Mouse (Mus musculus): ENCODE measurements around the gene Hagh. TPM values are rescaled to one million over a fixed set of nuclear protein-coding genes. Genes with fewer than 3 reads are reported as not detected.

The Hagh gene
- polyA plus RNA-seq, 1 experiment from 2014 or later, result 72.2 TPM

DNA sequence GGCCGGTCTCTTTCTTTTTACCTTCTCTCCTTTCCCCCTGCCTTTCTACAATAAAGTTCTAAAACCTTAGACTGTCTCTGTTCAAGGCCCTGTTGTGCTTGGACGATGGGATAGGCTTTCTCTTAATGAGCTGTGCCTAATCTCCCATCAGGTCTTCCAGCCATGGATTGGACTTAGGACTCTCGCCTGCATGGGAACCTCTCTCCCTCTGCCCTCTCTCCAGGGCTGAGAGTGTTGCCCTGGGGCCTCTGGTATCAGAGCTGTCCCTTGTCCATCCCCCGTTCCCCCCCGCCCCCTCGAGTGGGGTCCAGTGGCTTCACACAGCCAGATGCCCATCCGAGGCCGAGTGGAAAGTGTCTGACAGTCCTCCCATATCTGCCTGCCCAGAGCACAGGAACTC, 35.0 kb downstream of the Hagh start:
- no peak overlapping the region for H3K4me3 ChIP-seq (ENCODE audit: low read depth, low read length)
- no peak overlapping the region for H3K4me2 ChIP-seq (ENCODE audit: low read length)
- H3K36me3 ChIP-seq (ENCODE audit: control insufficient read depth, insufficient read depth, low read length), result no peaks in the 10 kb centered on the region
- H3K4me1 ChIP-seq (ENCODE audit: control insufficient read depth, insufficient read depth, low read length), result no peaks in the 10 kb centered on the region
- no peak overlapping the region for H3K9ac ChIP-seq (ENCODE audit: low read depth, low read length)
- H3K27ac ChIP-seq (ENCODE audit: low read length), result no peak overlapping the region
- ATAC-seq, result no peak
- no peaks in the 10 kb centered on the region for H3K27me3 ChIP-seq (ENCODE audit: control insufficient read depth, insufficient read depth, low read depth, low read length)
- 72% methylated on average over 8 of the region's 8 CpGs for WGBS
- no peaks in the 10 kb centered on the region for H3K9me3 ChIP-seq (replicated peaks; ENCODE audit: control insufficient read depth, low read length, poor library complexity, severe bottlenecking)

DNA sequence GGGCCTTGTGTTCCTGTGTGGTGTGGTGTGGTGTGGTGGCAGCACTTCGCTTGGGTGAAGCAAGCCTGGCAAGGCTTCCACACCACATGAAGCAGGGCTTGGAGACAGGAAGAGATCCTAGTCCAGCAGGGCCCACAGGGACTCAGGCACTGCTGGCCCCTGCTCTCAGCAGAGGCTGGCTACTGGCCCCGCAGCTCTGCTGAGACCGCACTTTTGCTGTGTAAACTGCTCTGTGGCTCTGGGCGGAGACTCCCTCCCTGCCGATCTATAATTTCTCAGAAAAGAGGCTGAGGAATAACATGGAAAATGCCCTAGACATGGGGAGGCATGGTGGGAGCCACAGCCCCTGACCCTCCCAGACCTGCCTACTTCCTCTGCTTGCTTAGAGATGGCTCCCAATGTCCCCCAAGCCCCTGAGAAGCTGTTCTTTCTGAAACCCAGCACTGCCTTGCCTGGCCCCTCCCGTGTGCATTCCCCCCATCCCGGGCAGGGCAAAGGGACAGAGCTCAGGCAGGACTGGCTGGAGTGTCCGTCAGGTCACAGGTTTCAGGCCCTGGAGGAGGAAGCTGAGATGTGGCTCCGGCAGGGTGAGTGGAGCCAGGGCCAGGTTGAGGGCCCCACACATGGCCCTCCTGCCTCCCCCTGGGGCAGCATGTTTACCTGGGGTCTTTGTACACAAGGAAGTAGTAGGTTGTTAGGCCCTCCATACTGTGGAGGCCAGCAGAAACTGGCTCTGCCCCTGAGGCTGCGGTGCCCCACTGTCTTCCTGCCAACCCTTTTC, 37.6 kb downstream of the Hagh start:
- no peaks in the 10 kb centered on the region for H3K27me3 ChIP-seq (ENCODE audit: control insufficient read depth, insufficient read depth, low read depth, low read length)
- no peak overlapping the region for H3K4me2 ChIP-seq (ENCODE audit: low read length)
- H3K36me3 ChIP-seq (ENCODE audit: control insufficient read depth, insufficient read depth, low read length), result peaks cover 2% of the 10 kb centered on the region; the same call in 1 of the 2 replicates
- no peaks in the 10 kb centered on the region for H3K4me1 ChIP-seq (ENCODE audit: control insufficient read depth, insufficient read depth, low read length)
- ATAC-seq, result no peak
- no peak overlapping the region for H3K27ac ChIP-seq (ENCODE audit: low read length)
- 66% methylated on average over 10 of the region's 10 CpGs for WGBS
- no peaks in the 10 kb centered on the region for H3K9me3 ChIP-seq (replicated peaks; ENCODE audit: control insufficient read depth, low read length, poor library complexity, severe bottlenecking)
- H3K4me3 ChIP-seq (ENCODE audit: low read depth, low read length), result no peak overlapping the region
- no peak overlapping the region for H3K9ac ChIP-seq (ENCODE audit: low read depth, low read length)

DNA sequence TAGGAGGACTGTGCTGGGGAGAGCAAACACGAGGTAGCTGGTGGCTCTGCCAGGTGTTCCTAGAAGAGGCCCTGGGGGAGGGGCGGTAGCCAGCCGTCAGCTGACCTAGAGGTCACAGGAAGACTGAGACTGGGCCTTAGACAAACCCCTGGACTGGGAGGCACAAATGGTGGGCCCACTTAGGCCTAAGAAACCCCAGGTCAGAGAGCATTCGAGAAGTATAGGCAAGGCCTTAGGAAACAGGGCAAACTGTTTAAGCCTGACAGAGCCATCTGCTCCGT, 38.1 kb downstream of the Hagh start:
- H3K4me3 ChIP-seq (ENCODE audit: low read depth, low read length), result no peak overlapping the region
- ATAC-seq, result no peak
- H3K27ac ChIP-seq (ENCODE audit: low read length), result no peak overlapping the region
- 50% methylated on average over 5 of the region's 5 CpGs for WGBS
- no peak overlapping the region for H3K4me2 ChIP-seq (ENCODE audit: low read length)
- no peak overlapping the region for H3K9ac ChIP-seq (ENCODE audit: low read depth, low read length)
- H3K27me3 ChIP-seq (ENCODE audit: control insufficient read depth, insufficient read depth, low read depth, low read length), result no peaks in the 10 kb centered on the region
- H3K36me3 ChIP-seq (ENCODE audit: control insufficient read depth, insufficient read depth, low read length), result peaks cover 7% of the 10 kb centered on the region; the same call in 1 of the 2 replicates
- no peaks in the 10 kb centered on the region for H3K4me1 ChIP-seq (ENCODE audit: control insufficient read depth, insufficient read depth, low read length)
- H3K9me3 ChIP-seq (replicated peaks; ENCODE audit: control insufficient read depth, low read length, poor library complexity, severe bottlenecking), result no peaks in the 10 kb centered on the region

DNA sequence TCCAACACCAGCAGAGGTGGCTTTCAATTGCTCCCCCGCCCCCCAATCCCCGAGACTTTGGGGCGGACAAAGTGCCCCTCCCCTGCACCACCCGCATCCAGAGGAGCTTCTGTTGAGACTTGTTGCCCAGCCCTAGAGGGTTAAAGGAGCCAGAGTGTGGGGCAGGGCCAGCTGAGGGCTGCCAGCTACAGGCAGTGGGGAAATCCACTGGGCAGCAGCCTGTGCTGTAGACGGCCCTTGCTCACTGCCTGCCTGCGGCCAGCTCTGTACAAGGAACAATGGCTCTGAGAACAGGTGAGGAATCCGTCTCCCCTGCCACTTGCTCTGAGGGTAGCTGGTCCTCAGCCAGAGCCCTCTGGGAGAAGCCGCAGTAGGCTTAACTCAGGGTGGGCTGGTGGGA, 38.6 kb downstream of the Hagh start:
- no peak overlapping the region for H3K9ac ChIP-seq (ENCODE audit: low read depth, low read length)
- H3K4me1 ChIP-seq (ENCODE audit: control insufficient read depth, insufficient read depth, low read length), result no peaks in the 10 kb centered on the region
- no peaks in the 10 kb centered on the region for H3K27me3 ChIP-seq (ENCODE audit: control insufficient read depth, insufficient read depth, low read depth, low read length)
- H3K36me3 ChIP-seq (ENCODE audit: control insufficient read depth, insufficient read depth, low read length), result peaks cover 8% of the 10 kb centered on the region; the same call in 1 of the 2 replicates
- 76% methylated on average over 8 of the region's 8 CpGs for WGBS
- H3K9me3 ChIP-seq (replicated peaks; ENCODE audit: control insufficient read depth, low read length, poor library complexity, severe bottlenecking), result no peaks in the 10 kb centered on the region
- no peak overlapping the region for H3K4me3 ChIP-seq (ENCODE audit: low read depth, low read length)
- no peak overlapping the region for H3K4me2 ChIP-seq (ENCODE audit: low read length)
- no peak for ATAC-seq
- no peak overlapping the region for H3K27ac ChIP-seq (ENCODE audit: low read length)

DNA sequence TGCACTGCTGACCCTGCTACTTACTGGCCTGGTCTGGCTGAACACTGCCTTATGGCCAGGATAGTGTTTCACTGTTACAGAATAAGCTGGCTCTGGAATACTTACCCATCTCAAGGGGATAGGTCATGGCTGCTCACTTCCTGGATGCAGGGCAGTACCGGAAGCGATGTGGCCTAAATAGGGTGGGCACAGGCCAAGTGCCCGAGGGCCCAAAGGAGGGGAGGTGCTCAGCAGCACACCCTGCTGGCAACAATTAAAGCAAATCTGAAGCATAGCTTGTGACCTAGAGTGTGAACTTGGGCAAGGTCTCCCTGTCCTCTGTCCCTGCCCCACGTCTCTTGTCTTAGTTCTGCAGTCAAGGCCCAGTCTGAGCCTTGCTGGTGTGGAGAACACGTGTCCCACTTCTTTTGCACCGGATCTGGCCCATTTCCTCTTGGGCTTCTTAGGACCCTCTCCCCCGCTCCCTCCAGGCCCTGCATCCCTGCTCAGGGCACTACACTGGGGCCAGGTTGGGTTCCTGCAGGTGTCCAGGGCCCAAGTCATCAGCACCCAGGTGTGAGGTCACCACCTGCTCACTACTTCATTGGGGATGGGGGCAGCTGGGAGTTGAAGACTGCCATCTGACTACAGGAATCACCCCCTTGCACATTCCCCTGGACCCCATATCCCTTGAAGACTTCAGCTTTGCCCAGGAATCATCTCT, 41.9 kb downstream of the Hagh start:
- WGBS, result 53% methylated on average over 7 of the region's 7 CpGs
- no peaks in the 10 kb centered on the region for H3K9me3 ChIP-seq (replicated peaks; ENCODE audit: control insufficient read depth, low read length, poor library complexity, severe bottlenecking)
- H3K4me1 ChIP-seq (ENCODE audit: control insufficient read depth, insufficient read depth, low read length), result peaks cover 7% of the 10 kb centered on the region

DNA sequence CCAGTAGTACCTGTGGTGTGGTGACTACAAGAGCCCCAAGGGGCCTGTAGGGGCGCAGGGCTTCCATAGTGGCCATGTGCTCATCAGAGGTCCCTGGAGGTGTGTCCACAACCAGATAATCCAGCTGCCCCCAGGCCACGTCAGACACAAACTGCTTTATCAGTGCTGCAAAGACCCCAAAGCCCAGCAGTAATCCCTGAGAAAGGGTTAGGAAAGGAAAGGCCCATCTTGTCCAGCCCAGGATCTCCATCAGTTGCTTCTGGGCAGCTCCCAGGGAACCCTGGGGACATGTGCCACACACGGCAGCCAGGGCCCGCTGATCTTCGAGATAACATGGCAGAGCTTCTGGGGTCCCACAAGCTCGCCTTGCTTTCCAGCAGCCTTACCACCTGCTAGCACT, 44.4 kb downstream of the Hagh start:
- Histone ChIP-seq H3K4me3 (ENCODE audit: low read depth, low read length) (no peak overlapping the region), H3K27me3 (ENCODE audit: control insufficient read depth, insufficient read depth, low read depth, low read length) (no peaks in the 10 kb centered on the region), H3K4me1 (ENCODE audit: control insufficient read depth, insufficient read depth, low read length) (peaks cover 31% of the 10 kb centered on the region), H3K36me3 (ENCODE audit: control insufficient read depth, insufficient read depth, low read length) (peaks cover 11% of the 10 kb centered on the region; the same call in 1 of the 2 replicates), H3K9ac (ENCODE audit: low read depth, low read length) (no peak overlapping the region), H3K4me2 (ENCODE audit: low read length) (no peak overlapping the region), H3K27ac (ENCODE audit: low read length) (no peak overlapping the region), H3K9me3 (replicated peaks; ENCODE audit: control insufficient read depth, low read length, poor library complexity, severe bottlenecking) (no peaks in the 10 kb centered on the region)
- WGBS, result 88% methylated on average over 6 of the region's 6 CpGs
- ATAC-seq, result no peak

More for the DNA sequence above, 41.9 kb downstream of the Hagh start:
- no peak for ATAC-seq
- no peak overlapping the region for H3K27ac ChIP-seq (ENCODE audit: low read length)
- no peak overlapping the region for H3K4me3 ChIP-seq (ENCODE audit: low read depth, low read length)
- peaks cover 8% of the 10 kb centered on the region; the same call in 1 of the 2 replicates for H3K36me3 ChIP-seq (ENCODE audit: control insufficient read depth, insufficient read depth, low read length)
- H3K27me3 ChIP-seq (ENCODE audit: control insufficient read depth, insufficient read depth, low read depth, low read length), result no peaks in the 10 kb centered on the region
- H3K4me2 ChIP-seq (ENCODE audit: low read length), result no peak overlapping the region
- no peak overlapping the region for H3K9ac ChIP-seq (ENCODE audit: low read depth, low read length)

DNA sequence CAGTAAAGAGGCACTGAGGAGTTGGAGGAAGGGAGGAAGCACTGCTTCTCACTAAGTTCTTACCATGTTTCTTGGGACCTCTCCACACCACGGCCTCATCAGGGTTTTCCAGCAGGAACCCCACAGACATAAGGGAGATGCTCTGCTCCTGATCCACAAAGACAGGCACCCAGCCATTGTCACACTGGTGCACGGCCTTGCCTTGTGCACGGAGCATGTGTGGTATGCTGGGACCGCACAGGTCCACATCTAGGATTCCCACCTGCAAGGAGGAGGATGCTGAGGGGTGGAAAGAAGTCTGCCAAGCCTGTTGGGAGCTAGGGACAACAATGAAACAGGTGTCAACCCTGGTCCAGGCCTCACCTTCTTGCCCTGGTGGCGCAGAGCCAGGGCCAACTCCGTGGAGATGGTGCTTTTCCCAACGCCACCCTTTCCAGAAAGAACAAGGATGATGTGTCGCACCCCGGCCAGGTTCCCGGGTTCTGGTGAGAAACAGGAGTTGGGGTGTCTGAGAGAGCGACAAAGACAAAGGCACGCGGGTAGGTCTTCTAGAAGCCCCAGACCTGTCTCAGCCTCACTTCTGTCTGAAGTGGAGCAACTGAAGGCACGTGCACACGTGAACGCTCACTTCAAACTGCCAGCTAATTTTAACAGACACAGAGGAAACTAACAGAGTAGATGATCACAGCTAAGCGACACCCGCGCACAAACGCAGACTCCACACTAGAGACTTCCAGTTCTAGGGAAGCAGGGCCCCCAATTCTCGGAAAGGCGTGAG, 45.6 kb downstream of the Hagh start:
- Histone ChIP-seq H3K27ac (ENCODE audit: low read length) (no peak overlapping the region), H3K9ac (ENCODE audit: low read depth, low read length) (peak overlapping the region; percentile 61), H3K27me3 (ENCODE audit: control insufficient read depth, insufficient read depth, low read depth, low read length) (no peaks in the 10 kb centered on the region), H3K36me3 (ENCODE audit: control insufficient read depth, insufficient read depth, low read length) (peaks cover 17% of the 10 kb centered on the region; the same call in 1 of the 2 replicates), H3K4me2 (ENCODE audit: low read length) (peak overlapping the region; percentile 86), H3K4me1 (ENCODE audit: control insufficient read depth, insufficient read depth, low read length) (peaks cover 32% of the 10 kb centered on the region), H3K4me3 (ENCODE audit: low read depth, low read length) (peak overlapping the region; percentile 68), H3K9me3 (replicated peaks; ENCODE audit: control insufficient read depth, low read length, poor library complexity, severe bottlenecking) (no peaks in the 10 kb centered on the region)
- no peak for ATAC-seq
- 25% methylated on average over 22 of the region's 22 CpGs for WGBS

DNA sequence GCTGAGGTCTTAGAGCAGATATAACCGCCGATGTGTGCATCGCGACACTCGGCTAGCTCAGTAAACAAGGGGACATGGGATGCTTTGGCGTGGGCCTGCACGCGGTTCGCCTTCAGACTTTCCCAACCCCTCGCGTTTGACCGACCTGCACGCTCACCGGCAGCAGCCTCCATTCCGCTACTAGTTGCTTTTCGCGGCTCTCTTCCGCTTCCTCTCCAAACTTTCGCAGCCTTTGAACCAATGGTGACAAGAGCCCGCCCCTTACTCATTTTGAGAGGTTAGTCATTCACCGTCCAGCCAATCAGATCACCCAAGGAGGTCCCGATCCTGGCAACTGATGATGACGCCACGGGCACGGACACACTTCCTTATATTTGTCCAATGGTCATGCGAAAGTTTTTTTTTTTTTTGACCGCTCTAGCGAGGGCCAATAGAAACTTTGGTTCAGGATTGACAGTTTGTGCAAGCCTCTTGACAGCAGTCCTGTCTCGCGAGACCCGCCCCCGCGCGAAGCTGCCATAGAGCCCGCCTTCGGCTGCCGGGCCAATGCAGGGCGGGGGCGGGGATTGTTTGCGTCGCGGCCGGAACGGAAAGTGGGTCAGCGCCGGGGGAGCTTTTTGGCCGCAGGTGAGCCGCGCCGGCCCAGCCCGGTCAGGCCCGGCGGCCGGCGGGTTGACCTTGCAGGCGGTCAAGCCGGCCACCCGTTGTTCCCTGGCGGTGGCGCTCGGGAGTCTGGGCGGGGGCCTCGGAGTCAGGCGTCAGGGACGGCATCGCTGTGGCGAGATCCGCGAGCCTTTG, 46.4 kb downstream of the Hagh start, which contains the start of the genes Nubp2 and Spsb3:
Gene Nubp2 (minus strand): TSS at position 216 of the 798 bp plus-strand sequence.
Gene Spsb3 (plus strand): TSS at position 510 of the 798 bp plus-strand sequence.
- Histone ChIP-seq H3K4me3 (ENCODE audit: low read depth, low read length) (peak within 1 kb of the TSS; percentile 93), H3K36me3 (ENCODE audit: control insufficient read depth, insufficient read depth, low read length) (peaks cover 22% of the 10 kb centered on the region), H3K9ac (ENCODE audit: low read depth, low read length) (peak within 1 kb of the TSS; percentile 86), H3K9me3 (replicated peaks; ENCODE audit: control insufficient read depth, low read length, poor library complexity, severe bottlenecking) (no peaks in the 10 kb centered on the region), H3K27me3 (ENCODE audit: control insufficient read depth, insufficient read depth, low read depth, low read length) (no peaks in the 10 kb centered on the region), H3K27ac (ENCODE audit: low read length) (peak within 1 kb of the TSS; percentile 80), H3K4me1 (ENCODE audit: control insufficient read depth, insufficient read depth, low read length) (peaks cover 32% of the 10 kb centered on the region), H3K4me2 (ENCODE audit: low read length) (peak within 1 kb of the TSS; percentile 94)
- under 1% methylated on average over 69 of the region's 69 CpGs for WGBS
- peak; percentile 96 for ATAC-seq

Measured in midbrain, embryonic 16.5 days (tissue).